Mouse (Mus musculus) liver, embryonic 14.5 days (tissue): ENCODE data around the gene Gm5737.

Experiments
- CTCF ChIP-seq: IDR thresholded peaks from 2 replicates; pipeline ENCODE4 v1.5.1; 2016; ENCODE audit warnings: antibody characterized with exemption, low read depth, control low read depth
- EP300 ChIP-seq: IDR thresholded peaks from 2 replicates; pipeline ENCODE4 v1.6.1; 2016; ENCODE audit warnings: antibody characterized with exemption, low read depth

DNA sequence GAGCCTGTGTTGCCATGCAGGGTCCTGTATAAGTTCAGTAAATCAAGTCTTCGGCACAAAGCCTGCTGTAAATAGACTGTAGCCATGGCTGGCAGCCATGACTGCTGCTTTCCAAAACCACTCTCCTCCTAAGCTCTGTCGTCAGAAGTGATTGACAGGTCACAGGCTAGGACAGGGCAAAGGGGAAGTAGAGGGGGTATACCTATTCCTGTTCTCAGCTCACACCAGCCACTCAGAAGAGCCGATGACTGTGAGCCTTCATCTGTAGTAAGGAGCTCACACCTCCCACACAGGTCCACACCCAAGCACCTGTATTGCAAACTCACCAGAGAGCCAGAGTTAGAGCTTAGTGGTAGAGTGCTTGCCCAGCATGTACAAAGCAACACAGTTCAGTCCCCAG is 15.8 kb upstream of the Gm5737 start:
- TF ChIP-seq CTCF: no peak
- TF ChIP-seq EP300: no peak
